Mouse (Mus musculus) right cerebral cortex, postnatal 36 days (tissue): ENCODE measurements at regions not wholly inside any gene's neighbourhood (a gene's known extent, or its start where the extent isn't known, plus 50 kb on each side); places are given as distances from the start of the nearest gene placed in this dataset.
A peak's percentile ranks its signal among the peaks of the same experiment; 100 is the strongest.
"Not testable (repeated sequence)": the region's sequence is repeated elsewhere in the genome, so short reads cannot be mapped to it uniquely, and the experiment has no call there.

Experiments
- DNase-seq, 2 experiments: peaks; one replicate each; pipeline ENCODE4 v3.0.0; 2022; ENCODE audit warnings: low spot score in 2 of 2, mixed read lengths in 1 of 2

GRCm38 (mm10) chr4:18349157-18349556, 1256.1 kb upstream of the Gm12353 start:
- DNase-seq = peak in 1 of 2 experiments; percentile 12

GRCm38 (mm10) chr4:18365514-18365913, 1239.7 kb upstream of the Gm12353 start:
- DNase-seq = peak; percentile 39 to 51

GRCm38 (mm10) chr4:18365916-18366315, 1239.3 kb upstream of the Gm12353 start:
- peak; percentile 47 to 60 for DNase-seq

- no peak for DNase-seq
These were observed 1210.3 kb upstream of the Gm12353 start for GRCm38 (mm10) chr4:18394815-18395521.

- DNase-seq = not testable (repeated sequence)
These were observed 1209.6 kb upstream of the Gm12353 start for GRCm38 (mm10) chr4:18395528-18396128.

- no peak for DNase-seq
These were observed 1194.9 kb upstream of the Gm12353 start for GRCm38 (mm10) chr4:18410338-18410737.

- no peak for DNase-seq
These were observed 1163.9 kb upstream of the Gm12353 start for GRCm38 (mm10) chr4:18441385-18441784.

GRCm38 (mm10) chr4:18444284-18445004, 1160.8 kb upstream of the Gm12353 start:
- DNase-seq = no peak

GRCm38 (mm10) chr4:18461641-18462040, 1143.6 kb upstream of the Gm12353 start:
- no peak for DNase-seq

GRCm38 (mm10) chr4:18468271-18468670, 1137.0 kb upstream of the Gm12353 start:
- DNase-seq = not testable (repeated sequence)

- no peak for DNase-seq
These were observed 1135.7 kb upstream of the Gm12353 start for GRCm38 (mm10) chr4:18469534-18469933.
